Mouse (Mus musculus): Measurements from ENCODE around the gene Slc25a39. TPM values are rescaled to one million over a fixed set of nuclear protein-coding genes. Genes with fewer than 3 reads are reported as not detected.

Gene Slc25a39
- polyA plus RNA-seq, 1 experiment from 2014 or later: 260 TPM

DNA sequence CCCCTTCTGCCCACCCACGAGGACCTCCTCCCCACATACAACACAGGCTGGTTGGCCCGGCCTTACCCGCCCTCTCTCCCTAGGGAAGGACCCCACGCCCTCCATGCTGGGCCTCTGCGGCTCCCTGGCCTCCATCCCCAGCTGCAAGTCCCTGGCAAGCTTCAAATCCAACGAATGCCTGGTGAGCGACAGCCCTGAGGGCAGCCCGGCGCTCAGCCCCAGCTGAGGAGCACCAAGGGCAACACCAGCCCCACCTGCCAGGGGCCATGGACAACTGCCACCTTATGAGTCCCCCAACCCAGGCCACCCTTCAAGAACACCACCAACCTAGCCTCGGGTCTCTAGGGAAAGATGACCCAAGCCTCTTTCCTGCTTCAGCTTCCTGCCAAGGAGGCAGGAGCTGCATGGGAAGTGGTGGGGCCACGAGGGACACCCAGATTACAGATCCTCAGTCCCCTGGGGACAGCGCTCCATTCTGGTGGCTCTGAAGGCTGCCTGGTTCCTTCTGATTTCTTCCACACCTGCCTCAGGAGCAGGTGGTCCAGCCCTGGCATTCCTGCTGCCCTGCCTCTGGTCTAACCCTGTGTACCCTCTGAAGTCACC is 5.7 kb downstream of the Slc25a39 start:
- 62% methylated on average over 12 of the region's 12 CpGs for WGBS
- Histone ChIP-seq H3K9ac (no peak overlapping the region), H3K36me3 (peaks cover 39% of the 10 kb centered on the region), H3K27me3 (replicated peaks) (peaks cover 60% of the 10 kb centered on the region), H3K4me1 (replicated peaks) (peaks cover 30% of the 10 kb centered on the region), H3K4me3 (no peak overlapping the region), H3K9me3 (replicated peaks) (no peaks in the 10 kb centered on the region), H3K4me2 (no peak overlapping the region), H3K27ac (ENCODE audit: poor library complexity, severe bottlenecking) (no peak overlapping the region)
- no peak for ATAC-seq (ENCODE audit: insufficient number of reproducible peaks, low FRiP score)

DNA sequence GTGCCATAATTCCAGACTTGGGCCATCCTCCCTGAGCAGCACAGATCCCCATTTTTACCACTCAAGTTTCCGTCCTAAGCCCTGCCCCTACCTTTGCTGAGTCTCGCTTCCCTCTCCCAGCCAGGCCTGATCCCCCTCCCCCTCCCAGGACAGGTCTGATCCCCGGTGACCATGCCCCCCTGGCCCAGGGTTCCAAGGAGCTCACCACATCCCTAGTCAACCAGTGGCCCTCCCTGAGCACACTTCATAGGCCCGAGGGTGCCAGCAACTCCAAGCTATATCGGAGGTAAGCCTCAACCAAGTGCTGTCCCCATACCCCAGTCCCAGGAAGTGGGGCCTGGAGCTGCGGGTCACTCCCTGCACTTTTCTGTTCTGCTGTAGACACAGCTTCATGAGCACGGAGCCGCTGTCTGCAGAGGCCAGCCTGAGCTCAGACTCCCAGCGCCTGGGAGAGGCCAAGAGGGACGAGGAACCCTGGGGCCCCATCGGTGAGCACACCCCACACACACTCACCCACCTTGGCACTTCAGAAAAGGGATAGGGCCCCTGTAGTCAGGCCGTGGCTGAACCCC is 7.1 kb downstream of the Slc25a39 start:
- no peak overlapping the region for H3K4me2 ChIP-seq
- H3K27ac ChIP-seq (ENCODE audit: poor library complexity, severe bottlenecking): no peak overlapping the region
- peaks cover 72% of the 10 kb centered on the region for H3K27me3 ChIP-seq (replicated peaks)
- peaks cover 36% of the 10 kb centered on the region for H3K36me3 ChIP-seq
- no peaks in the 10 kb centered on the region for H3K9me3 ChIP-seq (replicated peaks)
- no peak overlapping the region for H3K4me3 ChIP-seq
- ATAC-seq (ENCODE audit: insufficient number of reproducible peaks, low FRiP score): no peak
- no peak overlapping the region for H3K9ac ChIP-seq
- 17% methylated on average over 12 of the region's 12 CpGs for WGBS
- peaks cover 20% of the 10 kb centered on the region for H3K4me1 ChIP-seq (replicated peaks)

DNA sequence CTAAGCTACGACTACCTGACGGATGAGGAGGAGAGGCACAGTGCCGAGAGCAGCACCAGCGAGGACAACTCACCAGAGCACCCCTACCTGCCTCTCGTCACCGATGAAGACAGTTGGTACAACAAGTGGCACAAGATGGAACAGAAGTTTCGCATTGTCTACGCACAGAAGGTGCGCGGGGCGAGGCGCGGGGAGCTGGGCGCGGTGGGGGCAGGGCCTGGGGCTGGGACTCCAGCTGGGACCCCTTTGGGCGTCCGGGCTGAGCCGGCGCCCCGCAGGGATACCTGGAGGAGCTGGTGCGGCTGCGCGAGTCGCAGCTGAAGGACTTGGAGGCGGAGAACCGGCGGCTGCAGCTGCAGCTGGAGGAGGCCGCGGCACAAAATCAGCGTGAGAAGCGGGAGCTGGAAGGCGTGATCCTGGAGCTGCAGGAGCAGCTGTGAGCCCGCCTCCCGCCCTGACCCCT is 8.1 kb downstream of the Slc25a39 start:
- peak overlapping the region; percentile 32 for H3K4me3 ChIP-seq
- no peak for ATAC-seq (ENCODE audit: insufficient number of reproducible peaks, low FRiP score)
- H3K4me1 ChIP-seq (replicated peaks): peaks cover 16% of the 10 kb centered on the region
- WGBS: under 1% methylated on average over 34 of the region's 34 CpGs
- H3K9me3 ChIP-seq (replicated peaks): no peaks in the 10 kb centered on the region
- H3K4me2 ChIP-seq: peak overlapping the region; percentile 65
- peaks cover 82% of the 10 kb centered on the region for H3K27me3 ChIP-seq (replicated peaks)
- H3K36me3 ChIP-seq: peaks cover 28% of the 10 kb centered on the region
- no peak overlapping the region for H3K27ac ChIP-seq (ENCODE audit: poor library complexity, severe bottlenecking)
- peak overlapping the region; percentile 26; the same call in 1 of the 2 replicates for H3K9ac ChIP-seq

DNA sequence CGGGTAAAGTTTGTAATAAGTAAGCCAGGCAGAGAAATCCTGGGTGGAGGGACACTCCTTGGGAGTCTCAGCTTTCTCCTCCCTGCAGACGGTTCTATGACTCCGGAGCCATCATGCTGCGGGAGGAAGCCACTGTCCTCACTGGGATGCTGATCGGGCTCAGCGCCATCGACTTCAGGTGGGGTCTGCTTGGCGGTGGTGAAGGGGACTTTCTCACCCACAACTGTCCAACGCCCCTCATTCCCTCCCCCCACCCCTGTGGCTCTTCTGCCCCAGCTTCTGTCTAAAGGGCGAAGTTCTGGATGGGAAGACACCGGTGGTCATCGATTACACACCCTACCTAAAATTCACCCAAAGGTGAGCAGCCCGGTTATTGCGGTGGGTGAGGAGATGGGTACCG is 8.6 kb downstream of the Slc25a39 start:
- no peak overlapping the region for H3K27ac ChIP-seq (ENCODE audit: poor library complexity, severe bottlenecking)
- H3K36me3 ChIP-seq: peaks cover 23% of the 10 kb centered on the region
- H3K4me2 ChIP-seq: no peak overlapping the region
- ATAC-seq (ENCODE audit: insufficient number of reproducible peaks, low FRiP score): no peak
- no peaks in the 10 kb centered on the region for H3K9me3 ChIP-seq (replicated peaks)
- WGBS: 16% methylated on average over 15 of the region's 15 CpGs
- peak overlapping the region; percentile 32; the same call in 1 of the 2 replicates for H3K4me3 ChIP-seq
- H3K4me1 ChIP-seq (replicated peaks): peaks cover 20% of the 10 kb centered on the region
- H3K9ac ChIP-seq: no peak overlapping the region
- H3K27me3 ChIP-seq (replicated peaks): peaks cover 87% of the 10 kb centered on the region

DNA sequence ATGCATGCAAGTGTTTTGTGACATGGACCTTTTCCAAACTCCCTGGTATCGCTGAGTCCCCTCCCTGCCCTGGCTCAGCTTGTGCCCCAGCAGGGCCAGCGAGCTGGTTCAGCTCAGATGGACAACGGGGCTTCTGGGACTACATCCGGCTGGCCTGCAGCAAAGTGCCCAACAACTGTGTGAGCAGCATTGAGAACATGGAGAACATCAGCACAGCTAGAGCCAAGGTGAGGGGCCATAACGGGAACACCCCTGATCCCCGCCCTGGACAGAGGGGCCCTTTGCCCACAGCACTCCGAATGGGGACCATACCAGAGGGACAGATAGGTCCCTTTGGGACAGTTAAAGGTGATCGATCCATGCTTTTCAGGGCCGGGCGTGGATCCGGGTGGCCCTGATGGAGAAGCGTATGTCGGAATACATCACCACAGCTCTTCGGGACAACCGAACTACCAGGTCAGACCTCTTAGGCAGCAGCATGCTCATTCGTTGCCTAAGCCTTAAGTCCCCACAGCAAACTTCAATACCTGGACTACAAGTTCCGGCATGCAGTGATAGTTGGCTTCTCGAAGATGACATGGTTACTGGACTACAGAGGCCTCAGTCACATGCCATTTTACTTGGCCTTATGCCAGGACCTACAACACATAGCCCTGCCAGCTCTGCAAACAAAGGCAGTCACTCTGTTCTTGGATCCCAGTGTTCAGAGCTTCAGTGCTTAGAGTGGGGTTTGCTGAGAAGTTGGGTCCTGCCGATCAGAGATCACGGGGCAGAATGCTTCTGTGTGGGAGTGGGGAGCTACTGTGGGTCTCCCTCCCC is 9.5 kb downstream of the Slc25a39 start:
- Histone ChIP-seq H3K27ac (ENCODE audit: poor library complexity, severe bottlenecking) (no peak overlapping the region), H3K27me3 (replicated peaks) (peaks cover 83% of the 10 kb centered on the region), H3K4me1 (replicated peaks) (peaks cover 28% of the 10 kb centered on the region), H3K9me3 (replicated peaks) (no peaks in the 10 kb centered on the region), H3K4me2 (no peak overlapping the region), H3K9ac (no peak overlapping the region), H3K36me3 (peaks cover 14% of the 10 kb centered on the region), H3K4me3 (no peak overlapping the region)
- 74% methylated on average over 20 of the region's 20 CpGs for WGBS
- ATAC-seq (ENCODE audit: insufficient number of reproducible peaks, low FRiP score): no peak

DNA sequence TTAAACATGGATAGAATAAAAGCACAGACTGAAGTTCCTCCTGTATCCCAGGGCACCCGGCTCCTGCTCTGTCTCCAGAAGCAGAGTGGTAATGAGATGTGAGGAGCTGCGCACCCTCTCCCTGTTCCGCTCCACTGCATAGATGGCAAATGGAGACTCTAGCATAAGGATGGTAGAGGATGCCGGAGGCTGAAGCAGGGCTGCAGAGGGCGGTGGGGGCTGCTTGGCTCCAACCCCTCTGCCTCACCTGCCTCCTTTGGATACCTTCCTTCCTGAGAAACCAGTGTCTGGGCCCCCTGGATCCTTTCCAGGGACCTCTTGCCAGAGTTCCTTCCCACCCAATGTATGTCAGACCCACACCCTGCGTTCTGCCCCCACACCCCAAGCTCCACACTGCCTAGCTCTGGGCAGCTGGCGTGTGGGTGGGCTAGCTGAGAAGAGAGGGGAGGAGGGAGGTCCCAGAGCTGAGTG is 11.0 kb downstream of the Slc25a39 start:
- H3K9me3 ChIP-seq (replicated peaks): no peaks in the 10 kb centered on the region
- no peak overlapping the region for H3K9ac ChIP-seq
- 83% methylated on average over 7 of the region's 7 CpGs for WGBS
- peaks cover 73% of the 10 kb centered on the region for H3K27me3 ChIP-seq (replicated peaks)
- no peak overlapping the region for H3K27ac ChIP-seq (ENCODE audit: poor library complexity, severe bottlenecking)
- H3K4me1 ChIP-seq (replicated peaks): peaks cover 35% of the 10 kb centered on the region
- H3K4me2 ChIP-seq: no peak overlapping the region
- ATAC-seq (ENCODE audit: insufficient number of reproducible peaks, low FRiP score): no peak
- H3K36me3 ChIP-seq: no peaks in the 10 kb centered on the region
- no peak overlapping the region for H3K4me3 ChIP-seq

DNA sequence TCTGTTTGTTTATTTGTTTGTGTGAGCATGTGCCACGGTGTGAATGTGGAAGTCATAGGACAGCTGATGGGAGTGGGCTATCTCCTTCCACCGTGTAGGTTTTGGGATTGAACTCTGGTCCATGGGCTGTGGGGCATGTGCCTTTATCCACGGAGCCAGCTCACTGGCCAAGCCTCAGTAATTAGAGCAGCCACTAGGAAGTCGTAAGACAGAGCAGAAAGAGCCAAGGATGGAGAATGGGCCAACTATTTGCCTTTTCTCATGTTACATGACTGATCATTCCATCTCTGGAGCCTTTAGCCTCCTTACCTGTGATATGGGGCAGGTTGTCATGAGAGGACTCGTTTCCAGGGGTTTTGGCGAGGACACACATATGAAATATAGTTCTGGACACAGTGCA is 11.5 kb downstream of the Slc25a39 start:
- 56% methylated on average over 6 of the region's 6 CpGs for WGBS
- peaks cover 69% of the 10 kb centered on the region for H3K27me3 ChIP-seq (replicated peaks)
- peaks cover 35% of the 10 kb centered on the region for H3K4me1 ChIP-seq (replicated peaks)
- no peak overlapping the region for H3K9ac ChIP-seq
- H3K36me3 ChIP-seq: no peaks in the 10 kb centered on the region
- no peak for ATAC-seq (ENCODE audit: insufficient number of reproducible peaks, low FRiP score)
- H3K4me3 ChIP-seq: no peak overlapping the region
- no peaks in the 10 kb centered on the region for H3K9me3 ChIP-seq (replicated peaks)
- no peak overlapping the region for H3K27ac ChIP-seq (ENCODE audit: poor library complexity, severe bottlenecking)
- H3K4me2 ChIP-seq: no peak overlapping the region

DNA sequence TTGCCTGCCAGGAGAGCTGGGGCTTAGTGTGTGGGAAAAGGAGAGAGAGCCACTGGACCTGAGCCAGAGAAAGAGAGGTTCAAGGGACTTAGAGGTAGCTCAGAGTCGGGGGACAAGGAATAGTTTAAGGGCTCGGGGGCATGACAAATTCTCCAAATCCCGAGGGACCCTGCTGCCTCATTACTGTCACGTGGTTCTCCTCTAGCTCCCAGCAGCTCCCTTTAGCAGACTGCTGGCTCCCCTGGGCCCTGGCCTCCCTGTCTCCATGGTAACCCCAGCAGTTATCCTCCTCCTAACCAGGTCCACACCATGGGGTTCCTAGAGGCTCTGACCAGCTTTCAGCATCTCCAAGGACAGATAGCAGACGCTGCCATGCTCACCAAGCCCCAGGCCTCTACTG is 12.5 kb downstream of the Slc25a39 start:
- Histone ChIP-seq H3K27ac (ENCODE audit: poor library complexity, severe bottlenecking) (no peak overlapping the region), H3K9ac (no peak overlapping the region), H3K4me1 (replicated peaks) (peaks cover 35% of the 10 kb centered on the region), H3K9me3 (replicated peaks) (no peaks in the 10 kb centered on the region), H3K27me3 (replicated peaks) (peaks cover 59% of the 10 kb centered on the region), H3K4me2 (no peak overlapping the region), H3K36me3 (no peaks in the 10 kb centered on the region), H3K4me3 (no peak overlapping the region)
- no peak for ATAC-seq (ENCODE audit: insufficient number of reproducible peaks, low FRiP score)
- 2% methylated on average over 5 of the region's 5 CpGs for WGBS

DNA sequence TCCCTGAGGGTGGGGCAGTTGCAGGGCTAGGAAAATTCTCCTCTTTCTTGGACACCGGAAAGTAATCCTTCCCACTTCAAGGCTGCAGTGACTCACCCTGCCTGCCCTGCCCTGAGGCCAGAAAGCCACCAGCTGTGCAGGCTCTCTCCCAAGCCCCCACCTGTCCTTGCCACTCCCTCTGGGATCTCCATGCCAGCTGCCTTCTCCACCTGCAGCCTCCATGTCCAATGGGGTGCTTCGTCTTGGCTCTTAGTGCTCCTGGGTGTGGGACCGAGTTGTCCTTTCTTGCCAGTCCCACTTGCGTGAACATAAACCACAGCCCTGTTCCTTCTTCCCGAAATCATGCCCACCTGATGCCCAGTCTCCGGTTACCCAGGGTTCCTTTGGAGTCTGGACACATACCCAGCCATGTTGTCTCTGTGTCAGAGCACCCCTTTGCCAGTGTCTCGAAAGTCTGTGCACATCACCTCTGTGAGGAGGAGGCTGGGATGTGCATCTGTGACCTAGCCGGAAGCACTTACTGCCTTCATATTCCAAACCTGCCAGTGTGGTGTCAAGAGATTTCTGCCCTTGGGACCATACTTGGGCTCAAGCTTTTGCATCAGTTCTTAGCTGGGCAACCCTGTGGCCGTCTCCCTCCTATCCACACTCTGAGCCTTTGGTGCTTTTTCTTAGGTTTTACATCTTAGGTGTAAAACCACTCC is 13.2 kb downstream of the Slc25a39 start:
- no peak for ATAC-seq (ENCODE audit: insufficient number of reproducible peaks, low FRiP score)
- H3K27me3 ChIP-seq (replicated peaks): peaks cover 52% of the 10 kb centered on the region
- no peak overlapping the region for H3K9ac ChIP-seq
- H3K9me3 ChIP-seq (replicated peaks): no peaks in the 10 kb centered on the region
- no peaks in the 10 kb centered on the region for H3K36me3 ChIP-seq
- peaks cover 30% of the 10 kb centered on the region for H3K4me1 ChIP-seq (replicated peaks)
- no peak overlapping the region for H3K4me3 ChIP-seq
- 74% methylated on average over 9 of the region's 9 CpGs for WGBS
- H3K27ac ChIP-seq (ENCODE audit: poor library complexity, severe bottlenecking): no peak overlapping the region
- no peak overlapping the region for H3K4me2 ChIP-seq

DNA sequence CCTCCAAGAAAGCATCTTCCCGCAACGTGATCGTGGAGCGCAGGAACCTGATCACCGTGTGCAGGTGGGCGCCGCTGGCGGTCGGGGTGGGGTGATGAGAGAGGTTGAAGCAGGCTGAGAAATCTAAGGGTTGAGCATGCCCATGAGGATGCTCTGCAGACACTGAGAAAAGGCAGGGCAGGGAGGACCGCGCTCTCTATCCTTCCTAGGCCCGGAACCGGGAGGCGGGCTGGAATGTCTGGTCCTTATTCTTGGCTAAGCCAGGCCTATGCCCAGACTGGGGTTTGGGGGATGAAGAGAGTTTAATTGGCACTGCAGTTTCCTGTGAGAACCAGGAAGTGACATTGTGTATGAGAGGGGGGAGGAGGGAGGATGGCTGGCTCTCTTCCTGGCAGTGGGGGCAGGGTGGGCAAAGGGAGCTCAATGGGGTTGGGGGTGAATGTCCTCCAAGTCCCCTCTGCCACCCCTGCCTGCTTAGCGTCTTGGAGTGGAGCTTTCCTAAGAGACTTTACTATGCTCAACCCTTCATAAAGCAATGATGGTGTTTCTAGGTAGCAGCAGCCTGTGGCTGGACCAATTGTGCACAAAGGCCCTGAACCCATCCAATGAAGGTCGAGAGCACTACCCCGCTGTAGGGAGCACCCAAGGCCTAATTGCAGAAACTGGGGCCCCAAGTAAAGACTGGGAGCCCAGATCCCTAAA is 13.9 kb downstream of the Slc25a39 start:
- Histone ChIP-seq H3K36me3 (no peaks in the 10 kb centered on the region), H3K4me1 (replicated peaks) (peaks cover 24% of the 10 kb centered on the region), H3K27ac (ENCODE audit: poor library complexity, severe bottlenecking) (no peak overlapping the region), H3K4me2 (peak overlapping the region; percentile 89), H3K9me3 (replicated peaks) (no peaks in the 10 kb centered on the region), H3K4me3 (peak overlapping the region; percentile 41), H3K9ac (peak overlapping the region; percentile 49; the same call in 1 of the 2 replicates), H3K27me3 (replicated peaks) (peaks cover 45% of the 10 kb centered on the region)
- WGBS: 9% methylated on average over 17 of the region's 17 CpGs
- peak; percentile 1; the same call in 1 of the 2 replicates for ATAC-seq (ENCODE audit: insufficient number of reproducible peaks, low FRiP score)

Measured in heart, embryonic 12.5 days (tissue).